Mouse (Mus musculus): ENCODE measurements around the gene Pvrig. TPM values are rescaled to one million over a fixed set of nuclear protein-coding genes. Genes with fewer than 3 reads are reported as not detected.
"Not testable (repeated sequence)": the region's sequence is repeated elsewhere in the genome, so short reads cannot be mapped to it uniquely, and the experiment has no call there.

Gene Pvrig
- not detected for total RNA-seq (2021)

DNA sequence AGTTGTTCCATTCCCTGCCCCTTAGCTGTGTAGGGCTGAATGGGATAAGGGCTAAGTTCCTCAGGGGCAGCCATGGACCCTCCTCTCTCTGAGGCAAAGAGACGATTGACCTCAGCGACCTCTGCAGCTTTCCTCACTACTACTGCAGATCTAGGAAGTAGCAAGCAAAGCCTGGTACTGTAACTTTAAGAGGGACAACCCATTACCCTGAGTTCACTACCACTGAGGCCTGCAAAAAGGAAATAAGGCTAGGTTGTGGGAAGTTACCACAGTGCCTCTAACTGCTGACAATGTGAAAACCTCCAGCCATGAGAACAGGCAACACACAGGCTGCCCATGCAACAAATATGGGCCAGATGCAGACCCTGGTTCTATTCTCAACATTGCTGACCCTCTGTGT, at the start of gene Pvrig:
Gene Pvrig, plus strand, starts transcription at position 301 of the 400 bp plus-strand sequence.
- intact Hi-C loops (cut with DNase I), result no loop called here
- no peak for DNase-seq

DNA sequence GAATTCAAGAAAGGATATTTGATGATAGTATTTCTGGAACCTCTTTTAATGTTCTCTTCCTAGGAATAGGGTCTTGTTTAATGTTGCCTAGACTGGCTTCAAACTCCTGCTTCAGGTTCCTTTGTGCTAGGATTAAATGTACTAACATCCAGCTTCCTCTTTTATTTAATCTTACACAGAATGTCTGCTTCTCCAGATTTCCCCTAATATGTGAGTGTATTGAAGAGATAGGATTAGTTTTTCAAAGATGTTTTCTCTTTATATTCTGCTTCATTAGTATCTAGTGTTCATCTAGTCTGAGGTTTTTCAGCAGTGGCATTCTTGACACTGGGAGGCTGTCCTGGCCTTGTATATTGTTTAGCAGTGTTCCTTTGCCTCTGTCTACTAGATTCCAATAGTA, 47.6 kb upstream of the Pvrig start:
- no peak for DNase-seq
- intact Hi-C loops (cut with DNase I), result no loop called here

GRCm38 (mm10) chr5:138299613-138300012, 42.1 kb upstream of the Pvrig start:
- intact Hi-C loops (cut with DNase I), result no loop called here
- DNase-seq, result no peak

- no peak for DNase-seq
- intact Hi-C loops (cut with DNase I), result no loop called here
Measured at GRCm38 (mm10) chr5:138312795-138313194, 29.0 kb upstream of the Pvrig start.

DNA sequence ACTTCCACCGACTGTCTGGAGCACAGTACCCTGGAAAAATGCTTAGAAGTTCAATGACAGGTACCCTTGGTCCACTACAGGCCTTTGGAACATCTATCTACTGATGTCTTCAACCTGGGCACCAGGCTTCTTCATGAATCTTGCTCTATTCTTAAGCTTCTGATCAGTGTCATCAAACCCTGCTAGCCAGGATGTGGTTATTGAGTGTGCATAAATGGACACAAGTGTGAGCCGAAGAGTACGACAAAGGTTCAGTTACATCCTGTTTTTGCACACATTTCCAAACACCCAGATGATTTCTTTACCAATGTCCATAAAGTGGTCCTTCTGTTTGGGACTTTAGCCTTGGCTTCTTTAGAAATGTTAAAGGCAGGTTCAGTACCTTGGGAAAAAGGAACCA, 1.5 kb downstream of the Pvrig start:
- DNase-seq, result no peak
- intact Hi-C loops (cut with DNase I), result no loop called here

- intact Hi-C loops (cut with DNase I), result not testable (repeated sequence)
Measured at GRCm38 (mm10) chr5:138363208-138363607, 21.4 kb downstream of the Pvrig start.

DNA sequence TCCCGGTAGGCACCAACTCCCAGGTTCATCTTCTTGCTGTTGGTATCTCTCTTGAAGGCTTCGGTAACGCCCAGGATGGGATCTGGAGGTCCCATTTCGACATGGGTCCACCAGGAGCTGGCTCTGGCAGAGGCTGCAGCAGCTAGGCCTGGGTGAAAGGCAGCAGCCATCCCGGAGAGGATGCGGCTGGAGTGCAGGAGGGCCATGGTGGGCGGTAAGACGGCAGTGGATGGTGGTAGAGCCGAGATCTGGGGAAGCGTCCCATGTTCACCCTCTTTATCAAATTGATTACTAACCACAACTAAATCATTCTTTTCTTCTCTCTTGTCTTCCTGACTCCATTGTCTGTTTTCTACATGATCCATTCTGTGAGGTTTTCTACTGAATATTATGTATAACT, 23.6 kb downstream of the Pvrig start:
- intact Hi-C loops (cut with DNase I); DNase-seq: not testable (repeated sequence)

More at GRCm38 (mm10) chr5:138363208-138363607, 21.4 kb downstream of the Pvrig start:
- DNase-seq, result not testable (repeated sequence)

Other genes with a start within 250 kb of the Pvrig start
- 10 to 100 TPM; 10.7 to 13.6 TPM for gene Zscan21, start 225.1 kb upstream of the Pvrig start, total RNA-seq (2021)
- gene Zfp113, start 186.2 kb upstream of the Pvrig start, total RNA-seq (2021), result 1 to 10 TPM; 7.3 to 8.3 TPM
- 100 to 1,000 TPM; 123 to 126 TPM for gene Cops6, start 180.9 kb upstream of the Pvrig start, total RNA-seq (2021)
- 10 to 100 TPM in 1 of 2 experiments, 1 to 10 TPM in 1; 9.6 to 11.8 TPM for gene Ap4m1, start 170.0 kb upstream of the Pvrig start, total RNA-seq (2021)
- gene Mcm7, start 169.5 kb upstream of the Pvrig start, total RNA-seq (2021), result 10 to 100 TPM; 10.5 to 11.7 TPM
- 10 to 100 TPM; 32.8 to 33.5 TPM for gene Taf6, start 154.5 kb upstream of the Pvrig start, total RNA-seq (2021)
- gene Cnpy4, start 154.5 kb upstream of the Pvrig start, total RNA-seq (2021), result 1 to 10 TPM; 6.4 to 7.2 TPM
- 1 to 10 TPM; 2.9 to 3.1 TPM for gene Mblac1, start 147.6 kb upstream of the Pvrig start, total RNA-seq (2021)
- gene Nxpe5, start 116.1 kb upstream of the Pvrig start, total RNA-seq (2021), result 1 to 10 TPM in 1 of 2 experiments, under 1 TPM in 1; 0.92 to 1.9 TPM
- 10 to 100 TPM; 57.2 to 61.0 TPM for gene Lamtor4, start 86.5 kb upstream of the Pvrig start, total RNA-seq (2021)
- gene BC037034, start 77.9 kb upstream of the Pvrig start, total RNA-seq (2021), result 1 to 10 TPM; 2.9 to 4.0 TPM
- under 1 TPM; 0.19 to 0.31 TPM for gene Gal3st4, start 69.1 kb upstream of the Pvrig start, total RNA-seq (2021)
- gene Gm43720, start 62.0 kb upstream of the Pvrig start, total RNA-seq (2021), result not detected
- gene Gpc2, start 62.0 kb upstream of the Pvrig start, total RNA-seq (2021), result under 1 TPM; 0.11 to 0.25 TPM
- not detected for gene Stag3, start 61.7 kb upstream of the Pvrig start, total RNA-seq (2021)
- gene Zfp157, start 99.5 kb downstream of the Pvrig start, total RNA-seq (2021), result 1 to 10 TPM; 4.9 to 5.4 TPM
- not detected for gene 1700123K08Rik, start 222.8 kb downstream of the Pvrig start, total RNA-seq (2021)